Mouse (Mus musculus) spleen, postnatal 36 days (tissue): ENCODE measurements around the gene Chil1.

Experiments used
- DNase-seq, 2 experiments: peaks; one replicate each; pipeline ENCODE4 v3.0.0; 2022; ENCODE audit warnings: low spot score in 2 of 2, mixed read lengths in 1 of 2

Gene Chil1

GRCm38 (mm10) chr1:134168985-134169697 is 12.8 kb upstream of the Chil1 start:
- DNase-seq, result no peak

DNA sequence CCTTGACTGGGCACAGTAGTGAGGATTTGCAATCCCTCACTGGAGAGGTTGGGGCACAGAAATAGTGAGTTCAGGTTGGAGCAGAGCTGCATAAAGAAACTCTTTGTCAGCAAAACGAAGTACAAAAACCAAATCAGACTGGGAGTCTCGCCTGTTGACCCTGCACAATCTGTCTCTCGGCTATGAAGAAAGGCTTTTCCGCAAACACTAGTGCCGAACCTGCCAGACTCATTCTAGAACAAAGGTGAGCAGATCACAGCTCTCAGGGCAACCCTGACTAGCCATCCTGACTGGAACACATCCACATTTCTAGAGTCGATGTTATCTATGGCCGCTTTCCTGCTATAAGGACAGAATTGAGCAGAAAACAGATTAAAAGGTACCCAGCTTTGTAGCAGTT is 8.9 kb upstream of the Chil1 start:
- DNase-seq, result no peak

GRCm38 (mm10) chr1:134177976-134178375 is 4.0 kb upstream of the Chil1 start:
- DNase-seq, result no peak

- no peak for DNase-seq
These were observed 2.1 kb downstream of the Chil1 start for GRCm38 (mm10) chr1:134184089-134184488.

DNA sequence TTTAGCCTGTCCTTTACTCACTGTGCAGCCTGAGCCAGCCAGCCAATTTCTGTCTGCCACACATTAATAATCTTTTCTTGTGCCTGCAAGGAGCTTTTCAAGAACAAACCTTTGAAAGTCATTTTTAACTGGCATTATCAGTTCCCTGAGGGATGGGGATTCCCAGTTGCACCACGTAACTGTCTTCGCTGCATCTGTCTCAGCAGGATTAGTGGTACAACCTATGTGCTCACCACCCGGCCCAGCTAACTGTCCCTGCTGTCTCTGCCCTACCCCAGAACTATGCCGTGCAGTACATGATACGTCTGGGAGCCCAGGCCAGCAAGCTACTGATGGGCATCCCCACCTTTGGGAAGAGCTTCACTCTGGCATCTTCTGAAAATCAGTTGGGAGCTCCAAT is 6.2 kb downstream of the Chil1 start:
- DNase-seq, result no peak

GRCm38 (mm10) chr1:134188989-134189729 is 7.2 kb downstream of the Chil1 start:
- DNase-seq, result peak; percentile 11 to 29

- DNase-seq, result no peak
These were observed 9.2 kb downstream of the Chil1 start for GRCm38 (mm10) chr1:134191192-134191591.

- DNase-seq, result no peak
These were observed 10.0 kb downstream of the Chil1 start for GRCm38 (mm10) chr1:134192024-134192423.

DNA sequence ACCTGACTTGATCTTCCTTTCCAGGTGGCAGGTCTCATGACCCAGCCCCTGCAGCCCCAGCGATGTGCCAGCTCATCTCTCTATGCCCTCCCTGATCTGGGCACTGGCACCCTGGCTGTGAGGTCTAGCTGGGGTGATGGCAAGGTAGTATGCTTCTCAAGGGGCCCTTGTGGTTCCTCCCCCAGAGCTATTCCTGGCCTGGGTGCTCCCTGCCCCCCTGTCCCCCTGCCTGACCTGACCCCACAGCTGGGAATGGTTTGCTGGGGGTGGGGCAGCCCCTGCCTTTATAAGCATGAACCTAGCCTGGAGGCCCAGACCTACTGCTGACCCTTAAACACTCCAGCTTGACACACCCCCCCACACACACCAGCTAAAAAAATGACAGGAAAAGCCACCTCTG is 11.2 kb downstream of the Chil1 start, which contains the start of gene Mybph:
Gene Mybph, plus strand, starts transcription at position 323 of the 400 bp plus-strand sequence.
- no peak for DNase-seq

DNA sequence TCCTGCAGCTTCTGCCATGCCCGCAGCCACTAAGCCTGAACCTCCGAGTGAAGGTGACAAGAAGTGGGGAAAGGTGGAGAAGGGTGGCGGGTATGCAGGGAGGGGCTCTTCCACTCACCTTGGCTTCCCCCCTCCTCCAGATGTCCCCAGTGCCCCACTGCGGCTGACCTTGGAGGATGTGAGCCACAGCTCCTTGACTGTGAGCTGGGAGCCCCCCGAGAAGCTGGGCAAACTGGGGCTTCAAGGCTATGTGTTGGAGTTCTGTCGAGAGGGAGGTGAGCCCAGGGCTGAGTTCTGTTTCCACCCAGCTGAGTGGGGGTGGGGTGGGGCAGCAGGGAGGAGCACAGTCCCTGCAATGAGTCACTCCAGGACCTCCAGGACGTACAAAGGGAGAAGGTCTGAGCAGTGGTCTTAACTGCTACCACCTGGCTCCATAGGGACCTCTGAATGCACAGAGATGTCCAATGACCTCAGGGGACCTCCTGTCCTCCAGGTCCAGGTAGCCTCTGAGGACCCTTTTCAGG is 11.8 kb downstream of the Chil1 start:
- no peak for DNase-seq

DNA sequence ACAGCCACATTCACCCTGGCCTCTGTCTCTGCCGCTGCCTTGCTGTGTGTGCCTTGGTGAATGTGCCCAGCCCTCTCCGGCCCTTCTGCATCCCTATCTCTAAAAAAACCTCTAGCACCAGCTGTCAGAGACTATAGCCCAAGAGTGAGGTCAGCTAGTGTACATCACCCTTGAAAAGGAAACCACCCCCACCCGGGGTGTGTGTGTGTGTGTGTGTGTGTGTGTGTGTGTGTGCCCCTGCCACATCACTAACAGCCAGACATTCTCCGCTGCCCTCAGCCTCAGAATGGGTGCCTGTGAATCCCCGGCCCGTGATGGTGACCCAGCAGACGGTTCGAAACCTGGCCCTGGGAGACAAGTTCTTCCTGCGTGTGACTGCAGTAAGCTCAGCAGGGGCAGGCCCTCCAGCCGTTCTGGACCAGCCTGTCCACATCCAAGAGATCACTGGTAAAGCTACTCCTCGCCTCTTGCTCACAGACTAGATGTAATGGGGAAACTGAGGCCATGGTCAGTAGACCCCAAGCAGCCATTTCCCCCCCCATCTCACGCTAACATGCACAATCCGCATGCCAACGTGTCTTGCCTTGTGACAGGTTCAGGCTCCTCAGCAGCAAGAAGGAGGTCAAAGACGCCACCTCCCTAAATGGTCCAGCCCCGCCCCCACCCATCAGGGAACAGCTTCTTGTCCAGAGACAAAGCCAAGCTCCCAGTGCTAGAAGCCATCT is 12.5 kb downstream of the Chil1 start:
- no peak for DNase-seq

- no peak for DNase-seq
These were observed 13.1 kb downstream of the Chil1 start for GRCm38 (mm10) chr1:134195117-134195516.

DNA sequence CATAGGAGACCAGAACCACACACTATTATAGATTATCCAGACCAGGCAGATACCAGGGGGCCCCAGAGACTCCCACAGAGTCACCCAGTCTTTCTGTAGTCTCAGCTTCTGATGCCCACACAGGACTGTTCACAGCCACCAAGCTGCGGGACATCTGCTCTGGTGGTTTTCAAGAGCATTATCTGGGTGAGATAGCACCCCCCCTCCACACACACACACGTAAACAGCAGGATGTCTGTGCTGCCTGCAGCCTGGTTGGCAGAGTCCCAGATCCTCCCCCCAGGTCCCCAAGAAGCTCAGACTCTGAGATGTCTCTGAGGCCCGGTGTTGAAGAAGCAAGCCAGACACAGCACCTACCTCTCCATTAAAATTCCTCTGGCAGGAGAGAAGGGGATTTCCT is 13.6 kb downstream of the Chil1 start:
- no peak for DNase-seq

DNA sequence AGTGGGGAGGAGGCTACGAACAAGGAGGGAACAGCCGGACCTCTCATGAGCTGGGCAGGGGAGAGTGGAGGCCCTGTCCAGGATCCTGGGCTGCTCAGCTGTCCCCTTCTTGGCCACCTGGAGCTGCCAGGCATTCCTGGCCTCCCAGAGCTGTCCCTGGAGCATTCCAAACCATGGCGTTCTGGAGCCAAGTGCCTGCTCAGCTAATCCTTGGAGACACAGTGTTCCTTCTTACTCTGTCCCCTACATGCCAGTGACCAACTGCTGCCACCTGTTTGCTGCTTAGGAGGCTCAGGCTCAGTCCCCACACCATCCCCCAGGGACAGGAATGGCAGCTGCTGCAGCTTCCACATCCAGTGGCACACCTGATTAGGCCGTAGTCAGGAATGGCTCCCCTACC is 14.0 kb downstream of the Chil1 start:
- DNase-seq, result no peak

DNA sequence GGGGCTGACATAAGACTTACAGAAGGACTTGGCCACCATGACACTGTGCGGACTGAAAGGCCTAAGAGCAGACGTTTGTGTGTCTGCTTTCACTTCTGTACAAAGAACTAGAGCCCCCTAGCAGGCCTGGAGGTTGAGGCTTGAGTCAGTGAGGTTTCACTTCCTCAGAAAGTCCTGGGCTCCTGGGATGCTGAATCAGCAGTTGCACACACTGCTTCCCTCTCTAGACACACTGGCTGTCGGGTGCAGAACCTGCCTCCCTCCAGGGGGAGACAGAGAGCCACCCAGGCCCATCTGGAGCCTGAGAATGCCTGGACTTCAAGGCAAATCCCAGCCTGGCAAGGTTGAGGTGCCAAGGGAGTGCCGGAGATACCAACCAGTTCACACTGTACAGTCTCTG is 14.4 kb downstream of the Chil1 start:
- DNase-seq, result peak; percentile 86 to 88

- DNase-seq, result no peak
These were observed 15.5 kb downstream of the Chil1 start for GRCm38 (mm10) chr1:134197325-134197982.

GRCm38 (mm10) chr1:134198197-134198995 is 16.4 kb downstream of the Chil1 start:
- no peak for DNase-seq

DNA sequence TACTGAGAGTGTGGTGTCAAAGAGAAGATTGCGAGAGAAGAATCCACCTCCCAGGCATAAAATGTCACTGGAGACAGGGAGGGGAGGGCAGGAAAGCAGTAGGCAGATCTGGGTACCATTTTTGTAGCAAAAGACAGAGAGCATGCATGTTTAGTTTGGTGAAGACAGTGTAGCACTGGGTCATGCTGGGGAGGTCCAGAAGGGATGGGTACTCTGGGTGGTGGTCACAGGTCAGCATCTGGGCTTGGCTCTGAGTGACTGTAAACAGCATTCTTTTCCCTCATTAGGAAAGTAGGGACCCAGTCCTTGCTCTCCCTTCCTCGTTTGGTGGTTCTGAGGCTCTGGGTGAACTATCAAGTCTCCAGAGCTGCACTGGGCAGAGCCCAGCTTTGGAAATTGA is 18.5 kb downstream of the Chil1 start:
- DNase-seq, result no peak

- no peak for DNase-seq
These were observed 19.2 kb downstream of the Chil1 start for GRCm38 (mm10) chr1:134200998-134201686.

DNA sequence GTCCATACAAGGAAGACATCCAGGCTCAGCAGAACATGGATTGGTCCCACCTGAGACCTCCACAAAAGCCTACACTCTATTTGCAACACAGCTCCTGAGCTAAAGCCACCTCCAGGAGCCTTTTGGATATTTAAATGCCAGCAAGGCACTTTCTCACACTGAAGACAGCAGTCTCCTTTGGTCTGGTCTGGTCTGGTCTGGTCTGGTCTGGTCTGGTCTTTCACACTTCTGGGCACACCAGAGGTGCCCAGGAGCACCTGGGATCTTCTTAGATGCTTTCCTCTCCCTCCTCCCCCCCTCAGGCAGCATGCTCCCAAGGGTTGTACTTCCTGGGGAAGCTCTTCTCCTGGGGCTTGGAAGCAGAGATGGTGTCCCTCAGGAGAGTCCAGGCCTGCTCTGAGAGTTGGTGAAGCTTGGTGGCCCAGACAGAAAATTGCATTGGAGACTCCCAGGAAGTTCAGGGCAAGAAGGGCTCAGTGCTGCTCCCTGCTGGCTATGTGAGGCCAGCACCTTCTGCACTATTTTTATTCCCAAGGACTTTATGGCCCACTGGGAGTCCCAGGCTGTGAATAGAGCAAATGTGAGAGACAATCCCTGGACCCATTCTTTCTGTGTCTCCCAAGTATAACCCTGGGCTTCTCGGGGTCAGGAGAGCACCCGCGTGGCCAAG is 19.9 kb downstream of the Chil1 start:
- DNase-seq, result peak in 1 of 2 experiments; percentile 8
